Mouse (Mus musculus): ENCODE data around the gene Gm28043. TPM values are rescaled to one million over a fixed set of nuclear protein-coding genes. Genes with fewer than 3 reads are reported as not detected.

Gm28043 gene
- polyA plus RNA-seq, 1 experiment from 2014 or later, result 2.8 TPM

GRCm38 (mm10) chr17:29692827-29693226, 78.2 kb downstream of the Gm28043 start:
- Histone ChIP-seq H3K27me3 (ENCODE audit: low read depth, poor library complexity, severe bottlenecking) (no peaks in the 10 kb centered on the region), H3K9me3 (replicated peaks) (no peaks in the 10 kb centered on the region), H3K4me3 (no peak overlapping the region), H3K4me1 (no peaks in the 10 kb centered on the region), H3K36me3 (peaks cover 96% of the 10 kb centered on the region), H3K27ac (no peak overlapping the region)
- no peak for DNase-seq (ENCODE audit: low spot score)
- 92% methylated on average over 2 of the region's 2 CpGs for WGBS

- 83% methylated on average over 2 of the region's 2 CpGs for WGBS
- H3K9me3 ChIP-seq (replicated peaks), result no peaks in the 10 kb centered on the region
- H3K36me3 ChIP-seq, result peaks cover 96% of the 10 kb centered on the region
Measured at GRCm38 (mm10) chr17:29693571-29693970, 78.9 kb downstream of the Gm28043 start.

GRCm38 (mm10) chr17:29694516-29694915, 79.8 kb downstream of the Gm28043 start:
- peaks cover 98% of the 10 kb centered on the region for H3K36me3 ChIP-seq
- WGBS, result 83% methylated on average over 4 of the region's 4 CpGs
- H3K4me3 ChIP-seq, result no peak overlapping the region
- no peaks in the 10 kb centered on the region for H3K27me3 ChIP-seq (ENCODE audit: low read depth, poor library complexity, severe bottlenecking)
- no peak for DNase-seq (ENCODE audit: low spot score)
- no peak overlapping the region for H3K27ac ChIP-seq
- H3K9me3 ChIP-seq (replicated peaks), result no peaks in the 10 kb centered on the region
- H3K4me1 ChIP-seq, result no peaks in the 10 kb centered on the region

More at GRCm38 (mm10) chr17:29693571-29693970, 78.9 kb downstream of the Gm28043 start:
- Histone ChIP-seq H3K27me3 (ENCODE audit: low read depth, poor library complexity, severe bottlenecking) (no peaks in the 10 kb centered on the region), H3K4me3 (no peak overlapping the region), H3K27ac (no peak overlapping the region), H3K4me1 (no peaks in the 10 kb centered on the region)
- DNase-seq (ENCODE audit: low spot score), result no peak

GRCm38 (mm10) chr17:29696940-29697339, 82.3 kb downstream of the Gm28043 start:
- WGBS, result 96% methylated on average over 8 of the region's 8 CpGs
- DNase-seq (ENCODE audit: low spot score), result no peak
- Histone ChIP-seq H3K9me3 (replicated peaks) (no peaks in the 10 kb centered on the region), H3K36me3 (peaks cover 98% of the 10 kb centered on the region), H3K27ac (no peak overlapping the region), H3K4me3 (no peak overlapping the region), H3K4me1 (no peaks in the 10 kb centered on the region), H3K27me3 (ENCODE audit: low read depth, poor library complexity, severe bottlenecking) (no peaks in the 10 kb centered on the region)

GRCm38 (mm10) chr17:29698421-29698820, 83.7 kb downstream of the Gm28043 start:
- WGBS, result 93% methylated on average over 6 of the region's 6 CpGs
- Histone ChIP-seq H3K9me3 (replicated peaks) (no peaks in the 10 kb centered on the region), H3K4me3 (no peak overlapping the region), H3K4me1 (no peaks in the 10 kb centered on the region), H3K27ac (no peak overlapping the region), H3K27me3 (ENCODE audit: low read depth, poor library complexity, severe bottlenecking) (no peaks in the 10 kb centered on the region), H3K36me3 (peaks cover 99% of the 10 kb centered on the region)
- DNase-seq (ENCODE audit: low spot score), result no peak

GRCm38 (mm10) chr17:29700573-29700972, 85.9 kb downstream of the Gm28043 start:
- 95% methylated on average over 7 of the region's 7 CpGs for WGBS
- H3K27me3 ChIP-seq (ENCODE audit: low read depth, poor library complexity, severe bottlenecking), result no peaks in the 10 kb centered on the region
- peaks cover 94% of the 10 kb centered on the region for H3K36me3 ChIP-seq
- DNase-seq (ENCODE audit: low spot score), result no peak
- H3K4me3 ChIP-seq, result no peak overlapping the region
- no peak overlapping the region for H3K27ac ChIP-seq
- H3K4me1 ChIP-seq, result 0 out of 2 replicates have a peak, but pooled peaks cover 4% of the 10 kb centered on the region
- H3K9me3 ChIP-seq (replicated peaks), result no peaks in the 10 kb centered on the region

GRCm38 (mm10) chr17:29702938-29703710, 88.4 kb downstream of the Gm28043 start:
- H3K9me3 ChIP-seq (replicated peaks), result no peaks in the 10 kb centered on the region
- 88% methylated on average over 4 of the region's 4 CpGs for WGBS
- no peak overlapping the region for H3K4me3 ChIP-seq
- H3K4me1 ChIP-seq, result peaks cover 27% of the 10 kb centered on the region
- H3K36me3 ChIP-seq, result peaks cover 70% of the 10 kb centered on the region
- no peak for DNase-seq (ENCODE audit: low spot score)
- no peak overlapping the region for H3K27ac ChIP-seq
- H3K27me3 ChIP-seq (ENCODE audit: low read depth, poor library complexity, severe bottlenecking), result no peaks in the 10 kb centered on the region

GRCm38 (mm10) chr17:29704781-29705180, 90.1 kb downstream of the Gm28043 start:
- Histone ChIP-seq H3K36me3 (peaks cover 53% of the 10 kb centered on the region), H3K4me3 (no peak overlapping the region), H3K27ac (no peak overlapping the region), H3K9me3 (replicated peaks) (no peaks in the 10 kb centered on the region), H3K4me1 (peaks cover 43% of the 10 kb centered on the region), H3K27me3 (ENCODE audit: low read depth, poor library complexity, severe bottlenecking) (no peaks in the 10 kb centered on the region)
- DNase-seq (ENCODE audit: low spot score), result peak; percentile 76
- WGBS, result 35% methylated on average over 3 of the region's 3 CpGs

- Histone ChIP-seq H3K36me3 (peaks cover 42% of the 10 kb centered on the region), H3K9me3 (replicated peaks) (no peaks in the 10 kb centered on the region), H3K4me1 (peaks cover 54% of the 10 kb centered on the region), H3K4me3 (no peak overlapping the region), H3K27ac (no peak overlapping the region), H3K27me3 (ENCODE audit: low read depth, poor library complexity, severe bottlenecking) (no peaks in the 10 kb centered on the region)
- 89% methylated on average over 5 of the region's 5 CpGs for WGBS
- DNase-seq (ENCODE audit: low spot score), result no peak
Measured at GRCm38 (mm10) chr17:29705881-29706280, 91.2 kb downstream of the Gm28043 start.

- no peaks in the 10 kb centered on the region for H3K27me3 ChIP-seq (ENCODE audit: low read depth, poor library complexity, severe bottlenecking)
- peaks cover 66% of the 10 kb centered on the region for H3K4me1 ChIP-seq
- H3K9me3 ChIP-seq (replicated peaks), result no peaks in the 10 kb centered on the region
- H3K27ac ChIP-seq, result peak overlapping the region; percentile 27; the same call in 1 of the 2 replicates
- 52% methylated on average over 5 of the region's 5 CpGs for WGBS
- no peak for DNase-seq (ENCODE audit: low spot score)
- H3K4me3 ChIP-seq, result no peak overlapping the region
- H3K36me3 ChIP-seq, result peaks cover 30% of the 10 kb centered on the region
Measured at GRCm38 (mm10) chr17:29706981-29707545, 92.4 kb downstream of the Gm28043 start.

GRCm38 (mm10) chr17:29708783-29709182, 94.1 kb downstream of the Gm28043 start:
- no peaks in the 10 kb centered on the region for H3K27me3 ChIP-seq (ENCODE audit: low read depth, poor library complexity, severe bottlenecking)
- peaks cover 13% of the 10 kb centered on the region for H3K36me3 ChIP-seq
- 0 out of 2 replicates have a peak overlapping the region, but pooled peaks have one; percentile 14 for H3K27ac ChIP-seq
- H3K4me3 ChIP-seq, result no peak overlapping the region
- H3K9me3 ChIP-seq (replicated peaks), result no peaks in the 10 kb centered on the region
- 84% methylated on average over 5 of the region's 5 CpGs for WGBS
- no peak for DNase-seq (ENCODE audit: low spot score)
- H3K4me1 ChIP-seq, result peaks cover 79% of the 10 kb centered on the region

- DNase-seq (ENCODE audit: low spot score), result no peak
Measured at GRCm38 (mm10) chr17:29710562-29711044, 95.9 kb downstream of the Gm28043 start.

GRCm38 (mm10) chr17:29711076-29711744, 96.5 kb downstream of the Gm28043 start:
- Histone ChIP-seq H3K4me3 (no peak overlapping the region), H3K36me3 (peaks cover 16% of the 10 kb centered on the region), H3K27me3 (ENCODE audit: low read depth, poor library complexity, severe bottlenecking) (no peaks in the 10 kb centered on the region), H3K27ac (peak overlapping the region; percentile 14; the same call in 1 of the 2 replicates), H3K9me3 (replicated peaks) (no peaks in the 10 kb centered on the region), H3K4me1 (peaks cover 77% of the 10 kb centered on the region)
- no peak for DNase-seq (ENCODE audit: low spot score)
- 72% methylated on average over 19 of the region's 19 CpGs for WGBS

More at GRCm38 (mm10) chr17:29710562-29711044, 95.9 kb downstream of the Gm28043 start:
- H3K4me1 ChIP-seq, result peaks cover 75% of the 10 kb centered on the region
- peaks cover 16% of the 10 kb centered on the region for H3K36me3 ChIP-seq
- H3K27me3 ChIP-seq (ENCODE audit: low read depth, poor library complexity, severe bottlenecking), result no peaks in the 10 kb centered on the region
- 72% methylated on average over 11 of the region's 11 CpGs for WGBS
- no peaks in the 10 kb centered on the region for H3K9me3 ChIP-seq (replicated peaks)
- peak overlapping the region; percentile 1; the same call in 1 of the 2 replicates for H3K27ac ChIP-seq
- H3K4me3 ChIP-seq, result no peak overlapping the region

All from limb, embryonic 10.5 days (tissue).